Mouse (Mus musculus) urinary bladder, adult 18-20 months (tissue): ENCODE measurements at regions not wholly inside any gene's neighbourhood (a gene's known extent, or its start where the extent isn't known, plus 50 kb on each side); places are given as distances from the start of the nearest gene placed in this dataset.
A peak's percentile ranks its signal among the peaks of the same experiment; 100 is the strongest.

ENCODE experiments used
- DNase-seq, 2 experiments: peaks; one replicate each; pipeline ENCODE4 v3.0.0; 2022; ENCODE audit warnings: low spot score in 2 of 2, mixed read lengths in 2 of 2

GRCm38 (mm10) chr9:41592900-41593690 lies 431.6 kb upstream of the Ubash3b start:
- DNase-seq, result no peak

- no peak for DNase-seq
Measured at GRCm38 (mm10) chr9:41592101-41592500, 430.6 kb upstream of the Ubash3b start.

GRCm38 (mm10) chr9:41590164-41590563 lies 428.7 kb upstream of the Ubash3b start:
- no peak for DNase-seq

- DNase-seq, result no peak
Measured at GRCm38 (mm10) chr9:41588466-41589425, 427.2 kb upstream of the Ubash3b start.

- no peak for DNase-seq
Measured at GRCm38 (mm10) chr9:41587762-41588161, 426.3 kb upstream of the Ubash3b start.

GRCm38 (mm10) chr9:41586966-41587570 lies 425.6 kb upstream of the Ubash3b start:
- no peak for DNase-seq

GRCm38 (mm10) chr9:41586291-41586690 lies 424.8 kb upstream of the Ubash3b start:
- no peak for DNase-seq

- no peak for DNase-seq
Measured at GRCm38 (mm10) chr9:41585771-41586170, 424.3 kb upstream of the Ubash3b start.

GRCm38 (mm10) chr9:41585012-41585411 lies 423.5 kb upstream of the Ubash3b start:
- DNase-seq, result no peak

- DNase-seq, result no peak
Measured at GRCm38 (mm10) chr9:41583711-41584329, 422.3 kb upstream of the Ubash3b start.

- DNase-seq, result no peak
Measured at GRCm38 (mm10) chr9:41583276-41583675, 421.8 kb upstream of the Ubash3b start.

- DNase-seq, result no peak
Measured at GRCm38 (mm10) chr9:41582711-41583236, 421.3 kb upstream of the Ubash3b start.

GRCm38 (mm10) chr9:41582171-41582570 lies 420.7 kb upstream of the Ubash3b start:
- DNase-seq, result no peak

GRCm38 (mm10) chr9:41581741-41582140 lies 420.2 kb upstream of the Ubash3b start:
- DNase-seq, result no peak

- DNase-seq, result peak; percentile 7 to 28
Measured at GRCm38 (mm10) chr9:41581152-41581551, 419.7 kb upstream of the Ubash3b start.

GRCm38 (mm10) chr9:41580611-41581041 lies 419.1 kb upstream of the Ubash3b start:
- DNase-seq, result peak; percentile 15 to 45

- DNase-seq, result no peak
Measured at GRCm38 (mm10) chr9:41580067-41580466, 418.6 kb upstream of the Ubash3b start.

GRCm38 (mm10) chr9:41579107-41580014 lies 417.9 kb upstream of the Ubash3b start:
- peak in 1 of 2 experiments; percentile 32 for DNase-seq

GRCm38 (mm10) chr9:41578221-41579106 lies 417.0 kb upstream of the Ubash3b start:
- DNase-seq, result no peak
